Mouse (Mus musculus) right cerebral cortex, postnatal 10 days (tissue): Measurements from ENCODE around the gene Tmcc3.
A peak's percentile ranks its signal among the peaks of the same experiment; 100 is the strongest.

ENCODE experiments used
- DNase-seq, 2 experiments: peaks; one replicate each; pipeline ENCODE4 v3.0.0; 2021; ENCODE audit warnings: low spot score in 2 of 2

Tmcc3 gene

GRCm38 (mm10) chr10:94549511-94550232, 237.9 kb downstream of the Tmcc3 start:
- DNase-seq, result peak in 1 of 2 experiments; percentile 51

- no peak for DNase-seq
Observed at GRCm38 (mm10) chr10:94550649-94551048, 238.9 kb downstream of the Tmcc3 start.

- DNase-seq, result no peak
Observed at GRCm38 (mm10) chr10:94551065-94551464, 239.3 kb downstream of the Tmcc3 start.

- DNase-seq, result no peak
Observed at GRCm38 (mm10) chr10:94551511-94551910, 239.8 kb downstream of the Tmcc3 start.

GRCm38 (mm10) chr10:94551924-94552523, 240.3 kb downstream of the Tmcc3 start:
- no peak for DNase-seq

- no peak for DNase-seq
Observed at GRCm38 (mm10) chr10:94555394-94555793, 243.6 kb downstream of the Tmcc3 start.

- DNase-seq, result no peak
Observed at GRCm38 (mm10) chr10:94557428-94558149, 245.8 kb downstream of the Tmcc3 start.

GRCm38 (mm10) chr10:94558826-94559225, 247.1 kb downstream of the Tmcc3 start:
- DNase-seq, result no peak

- no peak for DNase-seq
Observed at GRCm38 (mm10) chr10:94561351-94561750, 249.6 kb downstream of the Tmcc3 start.

- no peak for DNase-seq
Observed at GRCm38 (mm10) chr10:94562188-94562587, 250.4 kb downstream of the Tmcc3 start.

- DNase-seq, result no peak
Observed at GRCm38 (mm10) chr10:94562991-94563390, 251.2 kb downstream of the Tmcc3 start.

- DNase-seq, result no peak
Observed at GRCm38 (mm10) chr10:94565410-94566221, 253.9 kb downstream of the Tmcc3 start.

GRCm38 (mm10) chr10:94566222-94566868, 254.6 kb downstream of the Tmcc3 start:
- DNase-seq, result no peak

- no peak for DNase-seq
Observed at GRCm38 (mm10) chr10:94567251-94567650, 255.5 kb downstream of the Tmcc3 start.

- peak; percentile 43 to 50 for DNase-seq
Observed at GRCm38 (mm10) chr10:94567915-94568314, 256.2 kb downstream of the Tmcc3 start.

- no peak for DNase-seq
Observed at GRCm38 (mm10) chr10:94568867-94569266, 257.1 kb downstream of the Tmcc3 start.

GRCm38 (mm10) chr10:94569731-94570130, 258.0 kb downstream of the Tmcc3 start:
- no peak for DNase-seq

- DNase-seq, result no peak
Observed at GRCm38 (mm10) chr10:94571927-94572620, 260.3 kb downstream of the Tmcc3 start.

- DNase-seq, result no peak
Observed at GRCm38 (mm10) chr10:94572772-94573171, 261.0 kb downstream of the Tmcc3 start.

- DNase-seq, result no peak
Observed at GRCm38 (mm10) chr10:94574451-94575333, 262.9 kb downstream of the Tmcc3 start.
